Mouse (Mus musculus) urinary bladder, postnatal 36 days (tissue): ENCODE measurements at regions not wholly inside any gene's neighbourhood (a gene's known extent, or its start where the extent isn't known, plus 50 kb on each side); places are given as distances from the start of the nearest gene placed in this dataset.

Source experiments
- DNase-seq, 2 experiments: peaks; one replicate each; pipeline ENCODE4 v3.0.0; 2022; ENCODE audit warnings: low spot score in 2 of 2, mixed read lengths in 1 of 2

DNA sequence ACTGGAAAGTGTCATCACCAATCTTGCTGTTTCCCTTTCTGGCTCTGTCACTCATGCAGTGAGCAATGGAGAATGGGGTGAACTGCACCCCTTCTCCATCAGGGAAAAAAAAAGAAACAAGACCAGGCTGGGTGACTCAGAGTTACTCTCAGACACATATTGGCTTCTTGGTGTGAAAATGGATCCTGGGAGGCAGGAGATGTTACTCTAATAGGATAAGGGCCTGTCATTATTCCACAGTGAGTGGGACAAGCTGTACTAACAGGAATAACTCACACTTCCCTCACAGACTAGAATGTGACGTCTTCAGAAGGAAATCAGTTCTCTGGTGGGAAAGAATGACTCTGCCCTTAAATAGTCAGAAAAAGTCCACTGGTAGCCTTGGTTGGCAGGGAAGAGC is 181.4 kb upstream of the Nlrp1b start:
- DNase-seq: no peak

DNA sequence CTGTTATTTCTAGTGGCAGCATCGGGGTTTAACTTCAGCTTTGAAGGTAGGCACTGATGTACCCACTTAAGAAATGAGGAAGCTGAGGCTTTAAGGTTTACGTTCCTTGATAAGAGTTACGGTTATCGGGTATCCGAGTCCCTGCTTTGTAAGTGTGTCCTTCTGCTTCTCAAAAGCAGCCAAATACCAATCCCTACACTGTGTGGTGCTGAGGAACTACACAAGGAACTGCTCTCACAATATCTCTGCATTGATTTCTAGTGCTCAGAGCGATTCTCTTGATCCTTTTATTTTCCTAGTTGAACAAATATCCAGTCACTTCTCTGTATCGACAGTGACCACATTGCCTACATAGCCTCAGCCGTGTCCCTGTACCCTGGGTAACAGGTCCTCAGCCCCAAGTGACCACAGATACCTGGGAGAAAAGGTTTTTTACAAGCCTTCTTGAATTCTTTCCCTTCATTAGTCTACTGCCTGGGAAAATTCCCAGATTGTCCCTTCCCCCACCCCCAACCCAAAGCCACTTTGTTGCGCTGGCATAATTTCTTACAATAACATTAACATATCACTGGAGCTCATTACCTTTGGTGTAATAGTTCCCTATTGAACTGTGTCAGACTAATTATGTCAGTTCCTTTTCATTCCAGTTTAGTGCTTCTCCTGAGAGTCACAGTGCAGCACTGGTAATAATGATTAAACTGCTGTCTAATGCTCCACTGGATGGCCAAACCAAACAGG is 184.0 kb upstream of the Nlrp1b start:
- no peak for DNase-seq

DNA sequence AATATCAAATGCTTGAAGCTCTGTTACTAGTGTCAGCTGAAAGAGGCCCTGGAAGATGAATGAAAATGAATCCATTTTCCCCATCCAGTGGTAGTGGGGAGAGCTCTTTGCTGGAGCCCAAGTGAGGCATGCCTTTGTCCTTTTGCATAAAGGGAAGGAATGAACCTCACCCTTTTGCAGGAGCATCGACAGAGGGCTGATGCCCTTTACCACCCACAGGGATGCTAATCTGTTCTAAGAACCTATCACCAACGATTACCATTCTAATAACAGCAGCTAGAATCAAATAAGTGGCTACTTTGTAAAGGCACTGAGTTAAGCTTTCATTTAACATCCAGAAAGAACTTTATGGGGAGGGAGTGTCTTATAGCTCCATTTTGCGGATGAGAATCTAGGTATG is 184.9 kb upstream of the Nlrp1b start:
- no peak for DNase-seq

GRCm38 (mm10) chr11:71422291-71422840 is 191.8 kb upstream of the Nlrp1b start:
- DNase-seq: no peak

- no peak for DNase-seq
These were observed 192.7 kb upstream of the Nlrp1b start for GRCm38 (mm10) chr11:71423242-71423641.

DNA sequence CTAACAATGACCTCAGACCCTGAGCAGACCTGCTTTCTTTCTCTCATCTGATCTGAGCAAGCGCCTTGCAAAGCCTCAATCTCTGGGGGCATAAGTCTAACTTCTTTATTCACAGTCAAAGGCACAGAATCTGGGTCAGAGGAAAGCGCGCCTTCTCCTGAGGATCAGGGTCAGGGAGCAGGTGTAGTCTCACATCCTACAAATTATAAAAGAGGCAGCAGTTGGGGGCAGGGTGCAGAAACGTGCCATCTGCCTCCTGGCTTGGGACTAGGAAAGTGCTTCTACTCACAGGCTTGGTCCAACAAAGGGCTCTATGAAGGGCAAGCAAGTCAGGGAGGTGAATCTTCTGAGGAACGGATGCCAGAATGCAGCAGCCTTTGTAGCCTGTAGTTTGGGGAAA is 194.3 kb upstream of the Nlrp1b start:
- no peak for DNase-seq

DNA sequence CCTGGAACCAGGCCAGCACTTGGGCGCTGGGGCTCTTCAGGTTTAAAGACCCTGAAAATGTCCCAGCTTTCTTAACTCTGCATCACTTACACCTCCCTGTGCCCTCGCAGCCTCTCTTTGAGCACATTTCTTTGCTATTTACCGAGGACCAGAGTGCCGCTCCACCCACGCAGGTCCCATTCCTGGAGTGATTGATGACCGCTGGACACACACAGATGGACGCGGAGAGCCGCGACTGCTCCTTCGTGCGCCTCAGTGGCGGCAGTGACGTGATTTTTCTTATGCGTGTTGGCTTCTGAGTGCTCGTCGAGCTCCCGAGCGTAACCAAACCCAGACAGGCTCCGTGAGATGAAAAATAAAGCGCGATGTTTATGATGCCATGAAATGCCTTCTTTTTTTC is 199.2 kb upstream of the Nlrp1b start:
- DNase-seq: no peak

- no peak for DNase-seq
These were observed 203.7 kb upstream of the Nlrp1b start for GRCm38 (mm10) chr11:71434241-71434640.

GRCm38 (mm10) chr11:71434886-71435285 is 204.4 kb upstream of the Nlrp1b start:
- no peak for DNase-seq

DNA sequence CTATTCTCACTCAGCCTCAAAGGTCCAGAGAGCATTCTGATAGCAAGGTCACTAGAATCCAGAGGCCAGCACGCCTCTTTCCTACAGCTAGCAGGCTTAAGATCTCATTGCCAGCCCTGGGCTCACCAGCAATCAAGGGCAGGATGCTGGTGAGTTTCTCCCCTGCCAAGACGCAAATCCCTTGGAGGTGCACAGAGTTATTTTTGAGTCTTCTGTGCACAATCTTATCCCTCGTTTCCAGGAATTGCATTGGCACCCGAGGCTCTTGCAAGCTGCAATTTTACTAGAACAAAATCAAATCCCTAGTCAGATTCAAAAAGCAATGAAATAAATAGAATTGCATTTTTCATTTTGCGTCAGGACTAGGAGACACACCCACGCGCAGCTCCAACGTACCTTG is 205.2 kb upstream of the Nlrp1b start:
- no peak for DNase-seq

DNA sequence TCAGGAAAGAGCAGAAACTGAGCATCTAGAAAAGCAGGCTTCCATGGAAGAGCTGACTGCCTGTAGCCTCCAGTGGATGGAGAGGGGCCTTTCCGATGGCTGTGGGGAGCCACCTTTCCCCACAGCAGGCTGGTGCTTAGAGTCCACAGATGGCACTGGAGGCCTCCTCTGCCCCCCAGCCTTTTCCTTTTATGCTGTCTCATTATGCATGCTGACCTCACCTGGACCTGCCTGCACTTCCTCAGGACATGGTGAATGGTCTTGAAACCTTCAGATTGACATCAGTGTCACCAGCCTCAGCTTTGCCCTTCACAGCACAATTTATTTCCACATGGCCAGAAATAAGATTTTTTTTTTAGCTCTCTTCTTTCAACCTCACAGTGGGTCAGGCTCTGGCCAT is 205.8 kb upstream of the Nlrp1b start:
- DNase-seq: no peak

DNA sequence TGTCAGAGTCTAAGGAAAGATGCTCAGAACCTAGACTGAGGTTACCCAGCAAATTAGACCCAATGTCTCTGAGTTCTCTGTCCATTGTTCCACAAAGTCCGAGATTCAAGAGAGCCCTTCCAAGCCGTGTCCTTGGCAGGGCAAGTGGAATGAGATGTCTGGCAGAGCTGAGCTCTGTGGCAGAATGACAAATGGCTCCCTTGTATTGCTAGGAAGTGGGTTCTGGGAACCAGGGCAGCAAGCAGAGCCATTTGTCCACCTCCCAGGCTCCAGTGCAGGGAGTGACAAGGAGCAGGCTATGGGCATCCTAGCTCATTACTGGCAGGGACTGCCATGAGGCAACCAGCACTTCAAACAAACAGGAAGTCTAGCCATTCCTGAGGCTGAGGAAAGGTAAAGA is 206.3 kb upstream of the Nlrp1b start:
- DNase-seq: no peak

DNA sequence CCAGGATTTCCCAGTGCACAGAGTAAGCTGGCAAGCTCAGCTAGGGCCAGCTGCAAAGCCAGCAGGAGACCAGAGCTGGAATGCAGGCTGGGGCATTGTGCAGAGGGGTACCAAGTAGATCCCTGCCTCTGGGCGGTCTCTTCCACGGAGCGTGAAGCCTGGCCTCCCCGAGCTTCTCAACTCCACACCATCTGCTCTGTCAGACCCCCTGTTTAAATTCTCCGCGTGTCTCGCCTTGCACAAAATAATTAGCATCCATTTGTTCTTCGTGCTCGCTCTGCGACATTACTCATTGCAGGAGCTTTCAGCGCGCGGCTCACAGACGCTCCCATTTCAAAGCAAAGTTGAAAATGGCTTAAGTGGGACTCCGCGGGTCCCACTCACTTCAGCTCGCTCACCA is 209.3 kb upstream of the Nlrp1b start:
- DNase-seq: no peak

GRCm38 (mm10) chr11:71440392-71440791 is 209.9 kb upstream of the Nlrp1b start:
- DNase-seq: no peak

DNA sequence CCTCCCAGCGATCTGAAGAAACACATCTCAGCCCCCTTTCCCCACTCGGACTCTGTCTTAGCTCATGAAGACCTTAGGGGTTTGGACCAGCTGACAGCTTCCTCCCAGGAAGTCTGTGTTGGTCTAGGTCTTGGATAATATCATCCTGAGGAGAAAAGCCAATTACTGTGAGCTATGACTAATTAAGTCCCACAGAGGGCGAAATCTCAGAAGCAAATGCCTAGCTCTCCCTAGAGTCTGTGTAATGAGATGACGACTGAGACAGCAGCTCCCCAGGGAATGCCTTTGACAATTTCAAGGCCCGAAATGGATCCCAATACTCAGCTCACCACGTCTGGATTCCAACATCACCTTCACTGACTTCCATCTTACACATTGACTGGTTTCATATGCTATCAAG is 213.5 kb upstream of the Nlrp1b start:
- DNase-seq: no peak

DNA sequence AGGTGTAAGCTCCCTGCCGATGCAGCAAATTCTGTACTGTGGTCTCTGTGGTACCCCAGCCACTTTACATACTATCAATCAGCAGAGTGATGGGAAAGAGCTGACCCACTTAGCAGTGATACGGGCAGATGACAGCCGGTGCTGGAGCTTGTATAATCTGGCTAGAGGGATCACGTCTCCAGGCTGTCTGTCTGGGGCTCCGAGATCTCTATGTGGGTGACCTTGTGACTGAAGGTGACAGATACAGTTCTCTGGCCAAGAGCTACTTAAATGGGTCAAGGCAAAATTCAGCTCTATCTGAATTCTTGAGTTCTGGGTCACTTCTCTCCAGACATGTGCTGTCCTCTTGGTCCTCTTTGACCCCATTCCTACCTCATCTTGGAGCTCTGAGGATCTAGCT is 216.1 kb upstream of the Nlrp1b start:
- no peak for DNase-seq

GRCm38 (mm10) chr11:71447841-71448745 is 217.6 kb upstream of the Nlrp1b start:
- no peak for DNase-seq

DNA sequence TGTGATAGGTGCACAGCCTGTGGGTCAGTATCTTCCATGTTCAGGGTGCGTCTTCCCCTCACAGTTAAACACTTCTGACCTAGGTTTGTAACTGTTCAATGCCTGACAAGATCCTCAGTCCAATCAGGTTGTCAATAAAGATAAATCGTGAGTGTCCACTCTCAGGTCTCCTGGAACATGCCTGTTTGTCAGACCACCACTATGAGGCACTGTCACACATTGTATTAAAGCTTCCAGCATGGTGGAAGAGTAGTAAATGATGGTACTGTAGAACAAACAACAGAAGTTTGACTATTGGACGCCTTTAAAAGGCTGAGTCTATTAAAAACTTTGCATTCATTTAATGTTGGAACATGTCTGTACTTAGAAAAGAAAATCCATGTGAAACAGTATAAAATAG is 249.6 kb upstream of the Nlrp1b start:
- no peak for DNase-seq

DNA sequence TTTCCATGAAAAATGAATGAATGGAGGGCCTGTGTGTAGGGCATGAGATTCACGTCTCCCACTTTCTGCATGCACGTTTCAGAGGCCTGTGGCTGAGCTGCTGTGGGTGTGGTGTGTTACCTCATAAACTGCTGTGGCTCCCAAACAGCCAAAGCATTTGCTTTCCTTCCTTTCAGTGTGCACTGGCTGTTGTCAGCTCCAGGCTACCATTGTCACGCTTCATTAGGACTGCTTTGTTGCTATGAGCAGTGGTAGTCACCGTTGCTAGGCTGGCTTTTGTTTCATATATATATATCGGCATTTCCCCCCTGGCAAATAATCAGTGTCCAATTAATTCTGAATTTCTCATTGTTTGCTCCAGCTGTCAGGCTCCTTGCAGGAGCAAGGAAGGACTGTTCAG is 251.9 kb upstream of the Wscd1 start:
- DNase-seq: no peak

DNA sequence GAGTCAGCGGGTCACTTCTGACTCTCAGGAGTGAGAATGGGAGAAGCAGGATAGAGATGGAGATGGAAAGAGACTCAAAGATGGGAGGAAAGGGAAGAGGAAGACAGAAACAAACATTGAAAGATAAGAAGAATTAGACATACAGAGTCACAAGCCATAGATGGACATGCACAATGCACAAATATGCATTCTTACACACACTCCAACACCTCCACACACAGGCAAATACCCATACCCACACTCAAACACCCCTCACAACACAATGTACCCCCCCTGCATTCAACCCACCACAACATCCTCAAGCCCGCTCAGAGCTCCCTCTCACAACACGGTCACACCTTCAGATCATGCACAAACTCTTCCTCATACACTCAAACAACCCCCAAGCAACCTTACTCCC is 251.4 kb upstream of the Wscd1 start:
- no peak for DNase-seq

GRCm38 (mm10) chr11:71502156-71502555 is 247.6 kb upstream of the Wscd1 start:
- no peak for DNase-seq

DNA sequence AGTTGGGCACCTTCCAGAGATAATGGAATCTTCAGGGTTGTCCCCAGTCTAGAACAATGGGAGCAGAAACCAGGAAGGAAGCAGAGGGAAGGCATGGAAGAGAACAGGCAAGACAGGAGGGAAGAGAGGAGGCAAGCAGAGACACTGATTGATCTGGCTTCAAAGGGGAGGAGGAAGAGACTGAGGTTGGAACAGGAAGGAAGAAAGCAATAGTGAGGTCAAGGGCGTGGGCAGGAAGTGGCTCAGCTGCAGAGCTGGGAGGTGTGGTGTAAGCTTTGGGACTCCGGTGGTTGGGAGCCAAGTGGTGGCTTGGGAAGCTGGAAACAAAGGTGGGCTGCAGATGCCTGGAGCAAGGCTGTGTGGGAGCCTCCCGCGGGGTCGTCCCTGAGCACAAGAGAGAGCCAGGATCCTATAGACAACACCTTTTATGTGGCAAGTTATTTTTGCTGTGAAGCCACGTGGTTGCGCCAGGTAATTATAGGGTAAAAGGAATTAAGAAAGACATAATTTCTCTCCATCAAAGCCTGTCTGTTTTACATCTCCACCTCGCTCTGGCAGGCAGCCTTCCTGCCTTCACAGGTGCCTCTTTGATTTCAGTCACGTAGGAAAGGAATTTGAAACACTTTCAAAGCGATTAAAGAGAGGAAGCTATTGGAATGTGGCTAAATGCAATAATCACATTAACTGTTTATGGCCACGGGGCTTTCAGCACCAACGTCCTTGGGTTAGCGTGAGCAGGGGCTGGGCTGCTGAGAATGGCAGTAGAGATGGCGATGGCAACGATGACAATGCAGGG is 237.3 kb upstream of the Wscd1 start:
- DNase-seq: no peak
